Mouse (Mus musculus): ENCODE measurements around the gene Olfr107. TPM values are rescaled to one million over a fixed set of nuclear protein-coding genes. Genes with fewer than 3 reads are reported as not detected.

Gene Olfr107
- not detected in 2 replicates for total RNA-seq (2014; fragmentation: Nextera tagmentation)
- total RNA-seq (2017): not detected in 2 replicates

DNA sequence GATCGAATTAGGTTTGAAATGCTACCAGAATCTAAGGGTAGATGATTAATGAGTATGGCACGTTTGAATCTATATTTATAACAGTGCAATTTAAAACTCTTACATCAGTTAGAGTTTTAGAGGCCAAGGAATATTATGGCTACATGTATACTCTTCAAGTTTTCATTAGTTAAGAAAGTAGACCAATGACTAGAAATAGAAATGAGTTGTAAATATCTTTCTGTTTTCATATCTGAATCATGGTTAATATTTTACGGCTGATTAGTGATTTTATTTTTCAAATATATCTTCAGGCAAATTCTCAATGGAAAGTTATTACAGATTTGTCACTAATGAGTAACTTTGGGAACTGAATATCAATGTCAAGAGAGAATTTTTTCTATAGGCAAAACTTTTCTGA lies at the start of gene Olfr107:
Olfr107 (plus strand) TSS at position 301 of the 400 bp plus-strand sequence.
- ATAC-seq (replicated peaks; ENCODE audit: low FRiP score, low TSS enrichment, poor library complexity, severe bottlenecking): no peak

GRCm38 (mm10) chr17:37359282-37359681 lies 39.7 kb upstream of the Olfr107 start, which contains the start of gene Olfr104-ps:
Olfr104-ps (plus strand) TSS chr17:37359582.
- ATAC-seq (replicated peaks; ENCODE audit: low FRiP score, low TSS enrichment, poor library complexity, severe bottlenecking): no peak

- ATAC-seq (replicated peaks; ENCODE audit: low FRiP score, low TSS enrichment, poor library complexity, severe bottlenecking): no peak
Measured at GRCm38 (mm10) chr17:37378733-37379132, 20.3 kb upstream of the Olfr107 start, which contains the start of gene Olfr105-ps. Olfr105-ps (plus strand) TSS chr17:37379033.

GRCm38 (mm10) chr17:37390093-37390492 lies 8.9 kb upstream of the Olfr107 start, which contains the start of gene Olfr106-ps:
Olfr106-ps (plus strand) TSS chr17:37390393.
- ATAC-seq (replicated peaks; ENCODE audit: low FRiP score, low TSS enrichment, poor library complexity, severe bottlenecking): no peak

DNA sequence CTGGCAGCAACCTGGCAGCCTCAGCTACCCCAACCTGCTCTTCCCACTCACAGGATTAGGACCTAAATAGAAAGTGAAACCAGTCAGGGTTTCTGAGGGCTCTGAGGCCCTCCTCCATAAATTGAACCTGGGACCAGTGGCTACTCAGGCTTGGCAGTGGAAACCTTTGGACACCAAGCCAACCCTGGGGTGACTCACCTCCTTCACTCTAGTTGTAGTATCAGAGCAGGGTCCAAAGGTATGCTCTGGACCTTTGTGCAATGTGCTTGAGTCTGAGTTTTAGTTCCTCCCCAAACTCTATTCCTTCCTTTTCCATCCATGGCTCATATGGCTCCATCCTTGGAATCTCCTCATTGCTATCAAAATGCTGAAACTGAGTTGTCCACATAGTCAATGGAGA lies 14.4 kb downstream of the Olfr107 start:
- no peak for ATAC-seq (replicated peaks; ENCODE audit: low FRiP score, low TSS enrichment, poor library complexity, severe bottlenecking)

DNA sequence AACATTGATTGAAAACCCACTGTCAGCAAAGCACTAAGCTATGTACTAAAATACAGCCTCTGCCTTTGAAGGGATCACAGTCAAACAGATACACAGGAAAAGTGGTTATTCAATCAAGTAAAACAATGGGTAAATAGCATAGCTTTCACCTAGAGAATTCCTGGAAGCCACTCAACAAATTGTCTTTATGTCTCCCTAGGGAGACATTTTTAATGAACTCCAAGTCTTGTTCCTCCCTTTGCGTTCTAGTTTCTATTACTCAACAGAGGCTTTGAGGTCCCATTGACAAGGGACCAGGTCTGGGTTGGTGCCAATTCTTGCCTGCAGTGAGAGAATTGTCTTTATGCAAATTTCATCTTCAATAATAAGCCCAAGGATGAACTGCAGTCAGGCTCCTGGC lies 46.2 kb downstream of the Olfr107 start, which contains the start of gene Olfr108:
Olfr108 (plus strand) TSS at position 301 of the 400 bp plus-strand sequence.
- ATAC-seq (replicated peaks; ENCODE audit: low FRiP score, low TSS enrichment, poor library complexity, severe bottlenecking): no peak

Other genes starting within 250 kb of the Olfr107 start
- not detected in 2 replicates for gene Olfr93, start 237.7 kb upstream of the Olfr107 start, total RNA-seq (2014; fragmentation: Nextera tagmentation)
- gene Olfr93, start 237.7 kb upstream of the Olfr107 start, total RNA-seq (2017): not detected in 2 replicates
- gene Ubd, start 205.3 kb upstream of the Olfr107 start, total RNA-seq (2014; fragmentation: Nextera tagmentation): not detected in 2 replicates
- gene Ubd, start 205.3 kb upstream of the Olfr107 start, total RNA-seq (2017): 0.88 TPM in 1 of 2 replicates, not detected in the other
- gene Olfr94, start 198.2 kb upstream of the Olfr107 start, total RNA-seq (2014; fragmentation: Nextera tagmentation): not detected in 2 replicates
- gene Olfr94, start 198.2 kb upstream of the Olfr107 start, total RNA-seq (2017): not detected in 2 replicates
- not detected in 2 replicates for gene Olfr95, start 186.1 kb upstream of the Olfr107 start, total RNA-seq (2014; fragmentation: Nextera tagmentation)
- gene Olfr95, start 186.1 kb upstream of the Olfr107 start, total RNA-seq (2017): not detected in 2 replicates
- gene Olfr96, start 179.1 kb upstream of the Olfr107 start, total RNA-seq (2014; fragmentation: Nextera tagmentation): not detected in 2 replicates
- not detected in 2 replicates for gene Olfr96, start 179.1 kb upstream of the Olfr107 start, total RNA-seq (2017)
- not detected in 2 replicates for gene Olfr97, start 161.9 kb upstream of the Olfr107 start, total RNA-seq (2014; fragmentation: Nextera tagmentation)
- not detected in 2 replicates for gene Olfr97, start 161.9 kb upstream of the Olfr107 start, total RNA-seq (2017)
- not detected in 2 replicates for gene Olfr98, start 135.5 kb upstream of the Olfr107 start, total RNA-seq (2014; fragmentation: Nextera tagmentation)
- gene Olfr98, start 135.5 kb upstream of the Olfr107 start, total RNA-seq (2017): not detected in 2 replicates
- 5.7 and 6.3 TPM in 2 replicates for gene H2-M3, start 129.0 kb upstream of the Olfr107 start, total RNA-seq (2014; fragmentation: Nextera tagmentation)
- gene H2-M3, start 129.0 kb upstream of the Olfr107 start, total RNA-seq (2017): 3.8 and 9.0 TPM in 2 replicates
- not detected in 2 replicates for gene Olfr99, start 115.8 kb upstream of the Olfr107 start, total RNA-seq (2014; fragmentation: Nextera tagmentation)
- gene Olfr99, start 115.8 kb upstream of the Olfr107 start, total RNA-seq (2017): not detected in 2 replicates
- gene Olfr101, start 94.9 kb upstream of the Olfr107 start, total RNA-seq (2014; fragmentation: Nextera tagmentation): not detected in 2 replicates
- not detected in 2 replicates for gene Olfr101, start 94.9 kb upstream of the Olfr107 start, total RNA-seq (2017)
- not detected in 2 replicates for gene Olfr102, start 82.2 kb upstream of the Olfr107 start, total RNA-seq (2014; fragmentation: Nextera tagmentation)
- gene Olfr102, start 82.2 kb upstream of the Olfr107 start, total RNA-seq (2017): not detected in 2 replicates
- gene Olfr103, start 59.5 kb upstream of the Olfr107 start, total RNA-seq (2014; fragmentation: Nextera tagmentation): not detected in 2 replicates
- not detected in 2 replicates for gene Olfr103, start 59.5 kb upstream of the Olfr107 start, total RNA-seq (2017)
- gene Olfr104-ps, start 39.6 kb upstream of the Olfr107 start, total RNA-seq (2014; fragmentation: Nextera tagmentation): not detected in 2 replicates
- not detected in 2 replicates for gene Olfr104-ps, start 39.6 kb upstream of the Olfr107 start, total RNA-seq (2017)
- not detected in 2 replicates for gene Olfr105-ps, start 20.2 kb upstream of the Olfr107 start, total RNA-seq (2014; fragmentation: Nextera tagmentation)
- not detected in 2 replicates for gene Olfr105-ps, start 20.2 kb upstream of the Olfr107 start, total RNA-seq (2017)
- not detected in 2 replicates for gene Olfr106-ps, start 8.8 kb upstream of the Olfr107 start, total RNA-seq (2014; fragmentation: Nextera tagmentation)
- gene Olfr106-ps, start 8.8 kb upstream of the Olfr107 start, total RNA-seq (2017): not detected in 2 replicates
- gene Olfr108, start 46.3 kb downstream of the Olfr107 start, total RNA-seq (2014; fragmentation: Nextera tagmentation): not detected in 2 replicates
- not detected in 2 replicates for gene Olfr108, start 46.3 kb downstream of the Olfr107 start, total RNA-seq (2017)
- not detected in 2 replicates for gene Olfr109, start 59.7 kb downstream of the Olfr107 start, total RNA-seq (2014; fragmentation: Nextera tagmentation)
- not detected in 2 replicates for gene Olfr109, start 59.7 kb downstream of the Olfr107 start, total RNA-seq (2017)
- gene H2-M2, start 84.3 kb downstream of the Olfr107 start, total RNA-seq (2014; fragmentation: Nextera tagmentation): not detected in 2 replicates
- gene H2-M2, start 84.3 kb downstream of the Olfr107 start, total RNA-seq (2017): not detected in 2 replicates
- gene Olfr110, start 93.2 kb downstream of the Olfr107 start, total RNA-seq (2014; fragmentation: Nextera tagmentation): not detected in 2 replicates
- not detected in 2 replicates for gene Olfr110, start 93.2 kb downstream of the Olfr107 start, total RNA-seq (2017)
- not detected in 2 replicates for gene Olfr111, start 108.8 kb downstream of the Olfr107 start, total RNA-seq (2014; fragmentation: Nextera tagmentation)
- not detected in 2 replicates for gene Olfr111, start 108.8 kb downstream of the Olfr107 start, total RNA-seq (2017)
- gene Olfr112, start 170.2 kb downstream of the Olfr107 start, total RNA-seq (2014; fragmentation: Nextera tagmentation): not detected in 2 replicates
- gene Olfr112, start 170.2 kb downstream of the Olfr107 start, total RNA-seq (2017): not detected in 2 replicates
- not detected in 2 replicates for gene Olfr113, start 178.4 kb downstream of the Olfr107 start, total RNA-seq (2014; fragmentation: Nextera tagmentation)
- not detected in 2 replicates for gene Olfr113, start 178.4 kb downstream of the Olfr107 start, total RNA-seq (2017)
- gene Olfr114, start 193.5 kb downstream of the Olfr107 start, total RNA-seq (2014; fragmentation: Nextera tagmentation): not detected in 2 replicates
- gene Olfr114, start 193.5 kb downstream of the Olfr107 start, total RNA-seq (2017): not detected in 2 replicates
- gene Olfr115, start 227.9 kb downstream of the Olfr107 start, total RNA-seq (2014; fragmentation: Nextera tagmentation): not detected in 2 replicates
- not detected in 2 replicates for gene Olfr115, start 227.9 kb downstream of the Olfr107 start, total RNA-seq (2017)
- gene Olfr116, start 228.0 kb downstream of the Olfr107 start, total RNA-seq (2014; fragmentation: Nextera tagmentation): not detected in 2 replicates
- gene Olfr116, start 228.0 kb downstream of the Olfr107 start, total RNA-seq (2017): not detected in 2 replicates

Measured in megakaryocyte-erythroid progenitor cell, adult 5-6 weeks (primary cell).